Mouse (Mus musculus): ENCODE measurements around the gene Olfr522. TPM values are rescaled to one million over a fixed set of nuclear protein-coding genes. Genes with fewer than 3 reads are reported as not detected.

The Olfr522 gene
- polyA plus RNA-seq, 1 experiment from 2014 or later, result not detected

Other genes with a start within 250 kb of the Olfr522 start
- not detected in 2 replicates for gene Utf1, start 221.0 kb downstream of the Olfr522 start, polyA plus RNA-seq (2015; fragmentation: Nextera tagmentation; extraction: Ambion mirVana)
- gene 6430531B16Rik, start 186.0 kb downstream of the Olfr522 start, polyA plus RNA-seq (2015; fragmentation: Nextera tagmentation; extraction: Ambion mirVana), result 0.13 TPM in 1 of 2 replicates, not detected in the other
- 1.0 and 1.2 TPM in 2 replicates for gene Adam8, start 172.2 kb downstream of the Olfr522 start, polyA plus RNA-seq (2015; fragmentation: Nextera tagmentation; extraction: Ambion mirVana)
- gene Zfp511, start 128.4 kb downstream of the Olfr522 start, polyA plus RNA-seq (2015; fragmentation: Nextera tagmentation; extraction: Ambion mirVana), result 31.7 and 32.8 TPM in 2 replicates
- 34.3 and 35.3 TPM in 2 replicates for gene Tubgcp2, start 128.1 kb downstream of the Olfr522 start, polyA plus RNA-seq (2015; fragmentation: Nextera tagmentation; extraction: Ambion mirVana)
- not detected in 2 replicates for gene Msx3, start 115.7 kb downstream of the Olfr522 start, polyA plus RNA-seq (2015; fragmentation: Nextera tagmentation; extraction: Ambion mirVana)
- 3.0 and 3.1 TPM in 2 replicates for gene Caly, start 82.2 kb downstream of the Olfr522 start, polyA plus RNA-seq (2015; fragmentation: Nextera tagmentation; extraction: Ambion mirVana)
- gene Prap1, start 71.4 kb downstream of the Olfr522 start, polyA plus RNA-seq (2015; fragmentation: Nextera tagmentation; extraction: Ambion mirVana), result 902 and 1,035 TPM in 2 replicates
- 68.2 and 70.7 TPM in 2 replicates for gene Fuom, start 62.3 kb downstream of the Olfr522 start, polyA plus RNA-seq (2015; fragmentation: Nextera tagmentation; extraction: Ambion mirVana)
- 38.6 and 41.0 TPM in 2 replicates for gene Paox, start 49.0 kb downstream of the Olfr522 start, polyA plus RNA-seq (2015; fragmentation: Nextera tagmentation; extraction: Ambion mirVana)
- gene Echs1, start 48.3 kb downstream of the Olfr522 start, polyA plus RNA-seq (2015; fragmentation: Nextera tagmentation; extraction: Ambion mirVana), result 216 and 217 TPM in 2 replicates
- gene Mtg1, start 27.2 kb downstream of the Olfr522 start, polyA plus RNA-seq (2015; fragmentation: Nextera tagmentation; extraction: Ambion mirVana), result 31.1 and 33.3 TPM in 2 replicates
- gene Sprn, start 9.9 kb downstream of the Olfr522 start, polyA plus RNA-seq (2015; fragmentation: Nextera tagmentation; extraction: Ambion mirVana), result 0.89 and 1.4 TPM in 2 replicates
- gene Olfr523, start 8.5 kb upstream of the Olfr522 start, polyA plus RNA-seq (2015; fragmentation: Nextera tagmentation; extraction: Ambion mirVana), result not detected in 2 replicates
- not detected in 2 replicates for gene Olfr524, start 41.2 kb upstream of the Olfr522 start, polyA plus RNA-seq (2015; fragmentation: Nextera tagmentation; extraction: Ambion mirVana)
- gene Cd163l1, start 53.5 kb upstream of the Olfr522 start, polyA plus RNA-seq (2015; fragmentation: Nextera tagmentation; extraction: Ambion mirVana), result 0.21 and 0.37 TPM in 2 replicates
- gene 5830411N06Rik, start 82.5 kb upstream of the Olfr522 start, polyA plus RNA-seq (2015; fragmentation: Nextera tagmentation; extraction: Ambion mirVana), result not detected in 2 replicates
- not detected in 2 replicates for gene Olfr525, start 156.1 kb upstream of the Olfr522 start, polyA plus RNA-seq (2015; fragmentation: Nextera tagmentation; extraction: Ambion mirVana)
- not detected in 2 replicates for gene Olfr527, start 169.3 kb upstream of the Olfr522 start, polyA plus RNA-seq (2015; fragmentation: Nextera tagmentation; extraction: Ambion mirVana)
- not detected in 2 replicates for gene Olfr60, start 196.9 kb upstream of the Olfr522 start, polyA plus RNA-seq (2015; fragmentation: Nextera tagmentation; extraction: Ambion mirVana)
- gene Olfr530, start 211.6 kb upstream of the Olfr522 start, polyA plus RNA-seq (2015; fragmentation: Nextera tagmentation; extraction: Ambion mirVana), result not detected in 2 replicates
- not detected in 2 replicates for gene Olfr531, start 238.2 kb upstream of the Olfr522 start, polyA plus RNA-seq (2015; fragmentation: Nextera tagmentation; extraction: Ambion mirVana)